Mouse (Mus musculus): ENCODE measurements around the gene Kif16b.

GRCm38 (mm10) chr2:142720174-142720573, 181.2 kb downstream of the Kif16b start:
- TF ChIP-seq CTCF (IDR thresholded peaks at IDR 0.05 in 2 of 3, conservative IDR thresholded peaks at IDR 0.05 in 1 of 3; ENCODE audit: control insufficient read depth in 1 of 3, insufficient read depth in 1 of 3, low read depth in 2 of 3, low read length in 3 of 3, poor library complexity in 1 of 3, severe bottlenecking in 1 of 3) (no peak), POLR2A (IDR thresholded peaks at IDR 0.05; ENCODE audit: control insufficient read depth in 1 of 2, insufficient read depth in 1 of 2, low read depth in 1 of 2, low read length in 2 of 2, poor library complexity in 1 of 2) (no peak), TCF12 (IDR thresholded peaks at IDR 0.05; ENCODE audit: low read depth, low read length) (no peak), POLR2AphosphoS2 (IDR thresholded peaks at IDR 0.05; ENCODE audit: low read length) (no peak), SIN3A (IDR thresholded peaks at IDR 0.05; ENCODE audit: low read length) (no peak), ZKSCAN1 (IDR thresholded peaks at IDR 0.05; ENCODE audit: low read depth, low read length) (no peak), GATA1 (IDR thresholded peaks at IDR 0.05; ENCODE audit: low read depth, low read length) (no peak), USF2 (IDR thresholded peaks at IDR 0.05; ENCODE audit: borderline replicate concordance in 1 of 2, insufficient read depth in 1 of 2, low read depth in 1 of 2, low read length in 2 of 2) (no peak), MAFK (IDR thresholded peaks at IDR 0.05; ENCODE audit: borderline replicate concordance, low read depth, low read length) (no peak)
